Mouse (Mus musculus) kidney, adult 2 months (tissue): ENCODE measurements around the gene E330021D16Rik.

Experiments
- CTCF ChIP-seq: fragments of 200-500 bp; conservative IDR thresholded peaks from 2 replicates; pipeline ENCODE4 v1.5.1; 2011; ENCODE audit warnings: low read depth, mild to moderate bottlenecking, control low read depth, low read length, moderate library complexity, mixed read lengths; ENCODE audit not compliant: insufficient read depth, insufficient read length
- POLR2A ChIP-seq: fragments of 200-500 bp; IDR thresholded peaks from one replicate; pipeline ENCODE4 v1.6.1; 2011; ENCODE audit warnings: low read depth, low read length, control low read depth

- TF ChIP-seq POLR2A (no peak), CTCF (no peak)
Measured at GRCm38 (mm10) chr6:136450863-136451262, 35.5 kb upstream of the E330021D16Rik start.
